Mouse (Mus musculus): ENCODE results near the gene Vdac1. TPM values are rescaled to one million over a fixed set of nuclear protein-coding genes. Genes with fewer than 3 reads are reported as not detected.

The Vdac1 gene
- 249 TPM for polyA plus RNA-seq (2014; fragmentation: Illumina TruSeq; extraction: RNeasy Lipid Tissue Mini Kit (QIAGEN cat#74804))

GRCm38 (mm10) chr11:52360471-52361277 lies at the start of gene Vdac1:
Vdac1 (plus strand) TSS chr11:52360860.

GRCm38 (mm10) chr11:52395940-52396596 lies 35.4 kb downstream of the Vdac1 start, which contains the start of gene 9530068E07Rik:
9530068E07Rik (plus strand) TSS chr11:52396428.

Other genes starting within 250 kb of the Vdac1 start
- gene Olfr1373, start 215.3 kb upstream of the Vdac1 start, polyA plus RNA-seq (2014; fragmentation: Illumina TruSeq; extraction: RNeasy Lipid Tissue Mini Kit (QIAGEN cat#74804)) = not detected
- gene Olfr1371, start 146.9 kb upstream of the Vdac1 start, polyA plus RNA-seq (2014; fragmentation: Illumina TruSeq; extraction: RNeasy Lipid Tissue Mini Kit (QIAGEN cat#74804)) = not detected
- gene Skp1a, start 128.9 kb upstream of the Vdac1 start, polyA plus RNA-seq (2014; fragmentation: Illumina TruSeq; extraction: RNeasy Lipid Tissue Mini Kit (QIAGEN cat#74804)) = 1,268 TPM
- 29.5 TPM for gene Tcf7, start 77.8 kb upstream of the Vdac1 start, polyA plus RNA-seq (2014; fragmentation: Illumina TruSeq; extraction: RNeasy Lipid Tissue Mini Kit (QIAGEN cat#74804))
- 247 TPM for gene 9530068E07Rik, start 35.6 kb downstream of the Vdac1 start, polyA plus RNA-seq (2014; fragmentation: Illumina TruSeq; extraction: RNeasy Lipid Tissue Mini Kit (QIAGEN cat#74804))

All from ovary, adult 10 weeks (tissue).